Mouse (Mus musculus) heart, embryonic 13.5 days (tissue): ENCODE data around the gene Nek10. TPM values are rescaled to one million over a fixed set of nuclear protein-coding genes. Genes with fewer than 3 reads are reported as not detected.
"Not testable (repeated sequence)": the region's sequence is repeated elsewhere in the genome, so short reads cannot be mapped to it uniquely, and the experiment has no call there.

Experiments used
- ATAC-seq: fragments of 200-750 bp; cut with Nextera tagmentation; 2 replicates; pipeline ENCODE4 v1.8.0; 2017; ENCODE audit warnings: moderate TSS enrichment; ENCODE audit not compliant: insufficient number of reproducible peaks, low FRiP score, low TSS enrichment; ENCODE audit errors: extremely low read depth
- H3K27ac ChIP-seq: fragments of 300-500 bp; sonication (generic); replicated peaks from 2 replicates; pipeline ENCODE4 v1.5.1; 2015; ENCODE audit warnings: moderate library complexity, mild to moderate bottlenecking, inconsistent platforms
- H3K27me3 ChIP-seq: fragments of 300-500 bp; sonication (generic); replicated peaks from 2 replicates; pipeline ENCODE4 v1.6.1; 2015; ENCODE audit warnings: mild to moderate bottlenecking, inconsistent platforms
- H3K36me3 ChIP-seq: fragments of 300-500 bp; sonication (generic); 2 replicates; pipeline ENCODE4 v1.6.1; 2015; ENCODE audit warnings: mild to moderate bottlenecking, inconsistent platforms
- H3K4me1 ChIP-seq: fragments of 300-500 bp; sonication (generic); 2 replicates; pipeline ENCODE4 v1.6.1; 2015; ENCODE audit warnings: inconsistent platforms
- H3K4me2 ChIP-seq: fragments of 300-500 bp; sonication (generic); 2 replicates; pipeline ENCODE4 v1.6.1; 2015; ENCODE audit warnings: inconsistent platforms, mild to moderate bottlenecking, moderate library complexity
- H3K4me3 ChIP-seq: fragments of 300-500 bp; sonication (generic); 2 replicates; pipeline ENCODE4 v1.5.1; 2015; ENCODE audit warnings: moderate library complexity, mild to moderate bottlenecking, inconsistent platforms
- H3K9ac ChIP-seq: fragments of 300-500 bp; sonication (generic); 2 replicates; pipeline ENCODE4 v1.6.1; 2015; ENCODE audit warnings: inconsistent platforms, mild to moderate bottlenecking, moderate library complexity
- H3K9me3 ChIP-seq: fragments of 300-500 bp; sonication (generic); 2 replicates; pipeline ENCODE4 v1.6.1; 2016; ENCODE audit warnings: inconsistent platforms
- WGBS: fragments of 180-500 bp; shearing (Covaris S2); methylation state at CpG from one replicate; pipeline ENCODE4 v1.1.7; 2015; ENCODE audit warnings: mixed read lengths; 5-methylcytosine and 5-hydroxymethylcytosine counted together
- polyA plus RNA-seq: library from polyadenylated mRNA; unstranded; fragments of >200 nt; fragmentation: Nextera tagmentation; extraction: Ambion mirVana; gene quantifications from 2 replicates; pipeline ENCODE4 v1.2.1, GENCODE M21; 2015

The Nek10 gene
- polyA plus RNA-seq, 1 experiment from 2014 or later: 0.03 TPM

DNA sequence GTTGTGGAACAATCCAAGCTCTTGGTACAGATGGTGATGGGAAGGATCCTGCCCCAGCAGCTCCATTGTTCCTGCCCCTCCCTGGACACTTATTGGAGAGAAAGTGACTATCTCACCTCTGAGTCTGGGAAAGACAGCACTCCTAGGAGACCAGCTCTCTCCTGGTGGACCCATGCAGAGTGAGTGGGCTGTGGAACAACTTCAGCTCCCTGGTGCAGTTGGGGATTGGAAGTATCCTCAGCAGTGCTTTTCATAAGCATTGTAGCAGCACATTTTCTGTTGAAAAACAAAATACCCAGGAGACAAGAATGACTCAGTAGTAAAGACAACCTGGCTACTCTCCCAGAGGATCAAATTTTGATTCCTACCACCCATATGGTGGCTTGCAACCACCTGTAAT is 142.7 kb downstream of the Nek10 start:
- no peaks in the 10 kb centered on the region for H3K4me1 ChIP-seq
- no peak overlapping the region for H3K9ac ChIP-seq
- H3K4me2 ChIP-seq: no peak overlapping the region
- H3K27ac ChIP-seq: no peak overlapping the region
- no peaks in the 10 kb centered on the region for H3K36me3 ChIP-seq
- H3K4me3 ChIP-seq: no peak overlapping the region
- H3K9me3 ChIP-seq: no peaks in the 10 kb centered on the region
- ATAC-seq: no peak
- H3K27me3 ChIP-seq: no peaks in the 10 kb centered on the region

DNA sequence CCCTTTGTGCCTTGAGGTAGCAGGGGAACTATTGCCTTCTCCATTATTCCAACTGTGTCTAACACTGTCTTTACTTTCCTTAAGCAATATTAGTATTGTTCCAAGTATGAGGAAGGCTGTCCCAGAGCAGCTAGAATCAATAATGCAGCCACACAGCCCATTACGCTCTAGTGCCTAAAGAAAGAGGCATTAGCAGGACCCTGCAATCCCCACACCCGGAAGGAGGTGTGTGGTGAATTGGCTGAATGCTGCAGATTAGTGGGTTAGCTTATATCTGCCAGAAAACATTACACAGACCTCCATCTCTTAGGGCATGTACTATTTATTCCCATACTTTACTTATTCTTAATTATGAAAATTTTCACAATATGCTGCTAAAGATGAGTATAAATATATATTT is 145.8 kb downstream of the Nek10 start:
- ATAC-seq: no peak
- Histone ChIP-seq H3K9me3 (no peaks in the 10 kb centered on the region), H3K27ac (no peak overlapping the region)

DNA sequence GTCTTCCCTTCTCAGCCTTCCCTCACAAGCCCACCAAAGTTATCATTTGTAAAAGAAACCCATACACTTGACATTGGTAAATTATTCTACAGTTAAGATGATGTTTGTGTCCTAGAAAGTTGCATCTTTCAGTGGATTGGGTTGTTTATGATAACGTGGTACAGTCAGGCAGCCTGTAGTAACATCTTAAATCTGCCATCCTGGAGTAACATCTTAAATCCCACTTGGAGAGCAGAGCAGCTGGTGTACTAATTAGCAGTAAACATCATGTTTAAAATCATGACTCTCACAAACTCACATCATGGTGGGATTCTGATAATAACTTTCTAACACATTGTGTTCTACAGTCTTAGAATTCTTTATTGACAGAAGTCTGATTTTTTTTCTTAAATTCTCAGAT is 148.6 kb downstream of the Nek10 start:
- H3K9ac ChIP-seq: no peak overlapping the region
- no peak overlapping the region for H3K4me2 ChIP-seq
- H3K36me3 ChIP-seq: no peaks in the 10 kb centered on the region
- no peaks in the 10 kb centered on the region for H3K4me1 ChIP-seq
- 68% methylated on average over 1 of the region's 1 CpGs for WGBS
- no peaks in the 10 kb centered on the region for H3K27me3 ChIP-seq
- no peaks in the 10 kb centered on the region for H3K9me3 ChIP-seq
- no peak for ATAC-seq
- H3K4me3 ChIP-seq: no peak overlapping the region
- no peak overlapping the region for H3K27ac ChIP-seq

More for the DNA sequence above, 145.8 kb downstream of the Nek10 start:
- Histone ChIP-seq H3K36me3 (no peaks in the 10 kb centered on the region), H3K9ac (no peak overlapping the region), H3K4me1 (no peaks in the 10 kb centered on the region), H3K4me3 (no peak overlapping the region), H3K27me3 (no peaks in the 10 kb centered on the region), H3K4me2 (no peak overlapping the region)
- WGBS: 75% methylated on average over 2 of the region's 2 CpGs

DNA sequence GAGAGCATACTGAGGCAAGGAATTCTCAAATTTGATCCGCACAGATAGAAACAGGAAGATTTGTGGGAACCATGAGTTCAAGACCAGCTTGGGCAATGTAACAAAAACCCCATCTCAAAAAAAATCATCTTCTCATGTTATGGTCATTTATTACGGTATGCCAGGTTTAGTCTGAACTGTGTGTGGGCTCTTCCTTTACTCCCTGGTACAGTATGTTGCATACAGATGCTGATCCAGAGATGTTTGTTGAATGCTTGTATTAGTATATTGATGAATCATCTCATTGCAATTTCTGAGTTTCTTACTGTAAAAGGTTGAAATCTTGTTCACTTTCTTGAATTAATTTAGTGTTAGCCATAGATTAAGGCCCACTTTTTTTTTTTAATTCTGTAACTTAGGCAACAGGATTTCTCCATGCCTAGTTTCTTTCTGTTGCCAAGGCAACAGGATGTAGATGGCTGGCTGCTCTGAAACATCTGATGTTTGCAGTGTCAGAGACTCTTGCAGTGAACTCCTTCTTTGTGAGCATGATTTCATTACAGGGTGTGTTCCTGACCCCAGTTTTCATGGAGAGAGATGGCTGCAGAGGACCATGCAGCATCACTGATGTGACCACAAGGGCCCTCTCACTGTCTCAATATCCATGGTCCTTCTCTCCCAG is 156.7 kb downstream of the Nek10 start:
- H3K4me2 ChIP-seq: no peak overlapping the region

DNA sequence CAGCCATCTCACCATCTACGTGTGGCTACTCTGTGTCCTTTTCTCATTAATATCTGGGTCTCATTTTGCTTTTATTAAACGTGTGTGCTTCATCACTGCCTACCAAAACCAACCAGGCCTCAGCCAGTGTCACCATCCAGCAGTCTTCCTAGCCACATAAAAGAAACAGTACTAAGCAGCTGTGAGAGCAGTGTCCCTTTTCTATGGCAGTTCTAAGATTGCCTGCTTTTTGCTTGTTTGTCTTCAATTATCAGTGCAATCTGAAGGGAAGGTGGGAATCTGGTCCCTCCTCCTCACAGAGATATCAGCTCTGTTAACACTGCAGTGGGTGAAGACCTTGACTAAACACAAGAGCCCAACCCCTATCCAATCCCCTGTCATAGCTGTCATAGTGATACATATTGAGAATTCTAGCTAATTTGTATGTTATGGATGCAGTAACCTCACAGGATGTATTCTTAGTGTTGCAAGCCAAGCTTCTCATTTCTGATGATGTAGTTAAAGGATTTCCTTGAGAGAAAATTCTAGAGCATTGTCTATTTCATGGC is 157.3 kb downstream of the Nek10 start:
- Histone ChIP-seq H3K27me3 (no peaks in the 10 kb centered on the region), H3K4me3 (no peak overlapping the region), H3K36me3 (no peaks in the 10 kb centered on the region), H3K4me2 (no peak overlapping the region), H3K4me1 (no peaks in the 10 kb centered on the region), H3K9ac (no peak overlapping the region), H3K9me3 (no peaks in the 10 kb centered on the region), H3K27ac (no peak overlapping the region)
- 65% methylated on average over 2 of the region's 2 CpGs for WGBS
- no peak for ATAC-seq

More for the DNA sequence above, 156.7 kb downstream of the Nek10 start:
- no peaks in the 10 kb centered on the region for H3K36me3 ChIP-seq
- no peaks in the 10 kb centered on the region for H3K9me3 ChIP-seq
- WGBS: 76% methylated on average over 2 of the region's 2 CpGs
- H3K4me1 ChIP-seq: no peaks in the 10 kb centered on the region
- H3K9ac ChIP-seq: no peak overlapping the region
- no peak overlapping the region for H3K27ac ChIP-seq
- ATAC-seq: no peak
- H3K27me3 ChIP-seq: no peaks in the 10 kb centered on the region
- H3K4me3 ChIP-seq: no peak overlapping the region

DNA sequence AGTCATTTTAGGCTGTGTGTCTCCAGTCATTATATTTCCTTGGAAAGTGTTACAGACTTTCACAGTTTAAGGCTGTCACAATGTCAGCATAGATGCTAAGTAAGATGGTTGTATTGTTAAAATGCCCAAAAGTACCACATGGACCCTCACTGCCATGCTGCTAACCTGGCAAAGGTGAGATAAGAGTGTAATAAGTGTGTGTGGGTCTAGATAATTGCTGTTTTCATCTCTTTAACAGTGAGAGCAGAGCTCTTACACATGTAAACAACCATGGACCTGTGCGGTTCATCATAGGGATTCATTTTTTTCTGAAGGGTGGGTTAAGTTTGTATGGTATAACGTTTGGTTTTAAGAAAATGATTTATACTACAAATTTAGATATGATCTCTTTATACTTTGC is 167.4 kb downstream of the Nek10 start:
- Histone ChIP-seq H3K4me3 (no peak overlapping the region), H3K27me3 (no peaks in the 10 kb centered on the region), H3K27ac (no peak overlapping the region), H3K9ac (no peak overlapping the region), H3K36me3 (no peaks in the 10 kb centered on the region), H3K4me2 (no peak overlapping the region), H3K9me3 (no peaks in the 10 kb centered on the region), H3K4me1 (0 out of 2 replicates have a peak, but pooled peaks cover 3% of the 10 kb centered on the region)
- WGBS: 68% methylated on average over 2 of the region's 2 CpGs
- no peak for ATAC-seq

DNA sequence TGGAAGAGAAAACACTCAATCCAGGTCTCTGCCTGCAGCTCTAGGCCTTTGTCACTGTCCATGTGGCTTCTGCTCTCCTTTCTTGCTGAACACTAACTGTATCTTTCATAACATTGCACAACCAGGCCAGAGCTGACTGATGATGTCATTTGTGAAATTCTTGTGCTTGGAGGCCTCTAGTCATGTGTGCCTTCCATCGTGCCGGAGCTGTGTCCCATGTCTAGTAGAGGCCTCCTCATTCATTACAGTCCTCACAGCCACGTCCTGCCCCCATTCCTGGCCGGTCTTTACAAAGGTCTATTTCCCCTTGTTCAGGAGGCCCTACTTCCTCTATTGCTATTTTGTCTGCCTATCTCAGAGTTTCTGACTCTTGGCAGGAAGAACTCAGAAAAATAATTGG is 167.8 kb downstream of the Nek10 start:
- ATAC-seq: no peak
- 29% methylated on average over 4 of the region's 4 CpGs for whole genome bisulfite sequencing

DNA sequence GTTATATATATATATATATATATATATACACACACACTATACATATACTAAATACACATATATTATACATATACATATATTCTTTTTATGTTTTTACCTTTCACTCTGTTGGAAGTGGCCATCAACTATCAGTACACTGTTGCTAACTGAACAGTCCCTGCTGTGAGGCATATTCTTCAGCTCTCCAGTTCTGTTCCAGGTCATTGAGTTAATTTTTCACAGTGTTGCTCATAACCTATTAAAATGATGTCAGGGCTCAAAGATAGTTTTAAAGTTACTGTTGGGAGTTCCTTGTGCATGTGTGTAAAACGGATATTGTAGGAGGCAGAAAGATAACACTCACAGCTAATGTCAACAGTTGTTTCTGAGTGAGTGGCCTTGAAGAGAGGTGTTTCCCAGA is 170.9 kb downstream of the Nek10 start:
- Histone ChIP-seq H3K4me1 (0 out of 2 replicates have a peak, but pooled peaks cover 3% of the 10 kb centered on the region), H3K36me3 (no peaks in the 10 kb centered on the region)
- WGBS: 13% methylated on average over 1 of the region's 1 CpGs

More for the DNA sequence above, 167.8 kb downstream of the Nek10 start:
- no peaks in the 10 kb centered on the region for H3K9me3 ChIP-seq
- no peak overlapping the region for H3K4me3 ChIP-seq
- no peaks in the 10 kb centered on the region for H3K27me3 ChIP-seq
- no peak overlapping the region for H3K27ac ChIP-seq
- no peaks in the 10 kb centered on the region for H3K36me3 ChIP-seq
- 0 out of 2 replicates have a peak, but pooled peaks cover 3% of the 10 kb centered on the region for H3K4me1 ChIP-seq
- H3K9ac ChIP-seq: no peak overlapping the region
- no peak overlapping the region for H3K4me2 ChIP-seq

DNA sequence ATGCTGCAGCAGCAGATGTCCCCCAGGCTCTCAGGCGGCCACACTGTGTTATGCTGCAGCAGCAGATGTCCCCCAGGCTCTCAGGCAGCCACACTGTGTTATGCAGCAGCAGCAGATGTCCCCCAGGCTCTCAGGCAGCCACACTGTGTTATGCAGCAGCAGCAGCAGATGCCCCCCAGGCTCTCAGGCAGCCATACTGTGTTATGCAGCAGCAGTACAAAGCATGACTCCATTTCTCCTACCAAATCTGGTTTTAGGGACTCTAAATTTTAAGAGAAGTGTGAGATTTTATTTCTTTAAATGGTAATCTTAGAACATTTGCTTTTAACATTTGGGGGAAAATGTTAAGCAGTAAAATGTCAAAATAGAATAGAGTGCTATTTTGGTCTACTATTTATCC is 180.9 kb downstream of the Nek10 start:
- ATAC-seq: not testable (repeated sequence)
- WGBS: 18% methylated on average over 1 of the region's 1 CpGs

More for the DNA sequence above, 170.9 kb downstream of the Nek10 start:
- Histone ChIP-seq H3K9ac (no peak overlapping the region), H3K27ac (no peak overlapping the region), H3K27me3 (no peaks in the 10 kb centered on the region), H3K4me2 (no peak overlapping the region), H3K4me3 (no peak overlapping the region), H3K9me3 (no peaks in the 10 kb centered on the region)
- no peak for ATAC-seq

DNA sequence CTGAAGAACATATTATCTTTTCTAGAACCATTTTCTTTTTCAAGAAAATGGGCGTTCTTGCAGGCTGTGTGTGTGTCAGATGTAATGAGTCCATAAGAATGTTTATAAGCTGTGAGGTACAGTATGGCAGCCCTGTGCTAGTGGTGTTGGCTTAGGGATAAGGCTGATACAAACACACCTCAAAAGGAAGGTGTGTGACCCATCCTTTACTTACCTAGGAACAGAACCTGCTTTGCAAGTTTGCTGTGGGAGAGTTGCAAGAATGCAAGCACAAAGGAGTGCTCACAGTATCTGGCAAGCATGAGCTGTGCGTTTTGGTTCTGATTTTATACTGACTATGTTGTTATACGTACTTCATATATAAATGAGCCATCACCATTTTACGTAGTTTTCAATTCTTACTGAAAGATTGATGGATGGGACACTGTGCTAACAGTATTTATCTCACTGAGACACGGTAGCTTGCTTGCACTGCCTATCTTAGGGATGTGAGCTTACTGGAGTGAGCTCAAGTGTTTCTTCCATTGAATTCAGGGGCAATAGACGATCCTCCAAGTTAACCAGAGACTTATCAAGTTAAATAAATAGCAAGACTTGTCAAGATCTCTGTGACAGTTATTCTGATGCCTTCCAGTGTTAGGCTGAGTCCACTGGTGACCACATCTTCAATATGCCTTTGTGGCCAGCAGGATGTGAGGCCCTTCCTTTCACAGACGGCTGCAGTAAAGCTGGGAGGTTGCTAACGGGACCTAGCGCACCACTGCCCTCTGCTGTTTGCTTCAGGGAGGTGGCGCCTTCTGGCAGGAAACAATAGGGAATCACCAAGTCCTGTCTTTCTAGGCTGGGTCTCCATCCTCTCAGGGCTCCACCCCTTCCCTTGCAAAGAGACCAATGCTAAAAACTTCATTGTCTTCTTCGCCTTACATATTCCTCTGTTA is 181.8 kb downstream of the Nek10 start:
- Histone ChIP-seq H3K27ac (no peak overlapping the region), H3K4me1 (peaks cover 15% of the 10 kb centered on the region), H3K9me3 (no peaks in the 10 kb centered on the region), H3K4me2 (no peak overlapping the region), H3K4me3 (no peak overlapping the region), H3K9ac (no peak overlapping the region), H3K36me3 (no peaks in the 10 kb centered on the region), H3K27me3 (no peaks in the 10 kb centered on the region)
- WGBS: 35% methylated on average over 11 of the region's 11 CpGs
- no peak for ATAC-seq

More for the DNA sequence above, 180.9 kb downstream of the Nek10 start:
- H3K27ac ChIP-seq, H3K27me3 ChIP-seq, H3K9ac ChIP-seq, H3K9me3 ChIP-seq, H3K4me3 ChIP-seq, H3K4me2 ChIP-seq, H3K36me3 ChIP-seq: not testable (repeated sequence)
- H3K4me1 ChIP-seq: peaks cover 15% of the 10 kb centered on the region

DNA sequence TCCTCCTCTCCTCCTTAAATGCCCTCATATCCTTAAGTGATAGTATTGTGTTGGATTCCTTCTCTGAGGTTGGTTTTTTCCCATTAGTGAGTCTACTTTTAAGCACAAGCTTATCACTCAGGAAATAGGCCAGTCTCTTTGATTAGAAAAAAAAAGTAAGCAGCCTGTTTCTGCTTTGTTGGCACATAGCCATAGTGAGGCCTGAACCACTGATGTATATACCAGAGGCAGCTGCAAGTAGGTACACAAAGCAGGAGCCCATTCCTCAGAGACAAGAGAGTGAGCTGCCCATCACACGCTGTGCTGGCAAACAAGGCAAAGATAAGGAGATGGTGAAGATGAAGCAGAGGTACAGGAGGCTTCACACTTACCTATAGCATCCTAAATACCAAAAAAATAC is 184.2 kb downstream of the Nek10 start:
- H3K36me3 ChIP-seq: no peaks in the 10 kb centered on the region
- ATAC-seq: no peak
- no peak overlapping the region for H3K4me3 ChIP-seq
- H3K27me3 ChIP-seq: no peaks in the 10 kb centered on the region
- no peaks in the 10 kb centered on the region for H3K9me3 ChIP-seq
- H3K4me1 ChIP-seq: peaks cover 15% of the 10 kb centered on the region
- no peak overlapping the region for H3K9ac ChIP-seq
- 17% methylated on average over 1 of the region's 1 CpGs for WGBS
- no peak overlapping the region; the same call in 1 of the 2 replicates for H3K27ac ChIP-seq
- H3K4me2 ChIP-seq: no peak overlapping the region
